Mouse (Mus musculus) embryonic facial prominence, embryonic 15.5 days (tissue): ENCODE results near the gene Samd4. TPM values are rescaled to one million over a fixed set of nuclear protein-coding genes. Genes with fewer than 3 reads are reported as not detected.

Experiments used
- ATAC-seq: fragments of 200-750 bp; cut with Nextera tagmentation; 2 replicates; pipeline ENCODE4 v1.8.0; 2017; ENCODE audit warnings: low read depth, moderate TSS enrichment; ENCODE audit not compliant: insufficient number of reproducible peaks, low FRiP score, low TSS enrichment
- H3K27ac ChIP-seq: fragments of 300-500 bp; sonication (generic); replicated peaks from 2 replicates; pipeline ENCODE4 v1.5.1; 2015; ENCODE audit warnings: mild to moderate bottlenecking, inconsistent platforms
- H3K27me3 ChIP-seq: fragments of 300-500 bp; sonication (generic); 2 replicates; pipeline ENCODE4 v1.6.1; 2015; ENCODE audit warnings: inconsistent platforms
- H3K36me3 ChIP-seq: fragments of 300-500 bp; sonication (generic); 2 replicates; pipeline ENCODE4 v1.6.1; 2015; ENCODE audit warnings: mild to moderate bottlenecking, inconsistent platforms
- H3K4me1 ChIP-seq: fragments of 300-500 bp; sonication (generic); 2 replicates; pipeline ENCODE4 v1.6.1; 2015; ENCODE audit warnings: inconsistent platforms
- H3K4me2 ChIP-seq: fragments of 300-500 bp; sonication (generic); replicated peaks from 2 replicates; pipeline ENCODE4 v1.6.1; 2015; ENCODE audit warnings: mild to moderate bottlenecking, inconsistent platforms
- H3K4me3 ChIP-seq: fragments of 300-500 bp; sonication (generic); replicated peaks from 2 replicates; pipeline ENCODE4 v1.5.1; 2015; ENCODE audit warnings: mild to moderate bottlenecking, inconsistent platforms
- H3K9ac ChIP-seq: fragments of 300-500 bp; sonication (generic); 2 replicates; pipeline ENCODE4 v1.6.1; 2015; ENCODE audit warnings: inconsistent platforms
- H3K9me3 ChIP-seq: fragments of 300-500 bp; sonication (generic); replicated peaks from 2 replicates; pipeline ENCODE4 v1.6.1; 2016; ENCODE audit warnings: inconsistent platforms
- WGBS: fragments of 180-500 bp; shearing (Covaris S2); methylation state at CpG from one replicate; pipeline ENCODE4 v1.1.7; 2015; 5-methylcytosine and 5-hydroxymethylcytosine counted together
- polyA plus RNA-seq: library from polyadenylated mRNA; unstranded; fragments of >200 nt; fragmentation: Nextera tagmentation; extraction: Ambion mirVana; gene quantifications from 2 replicates; pipeline ENCODE4 v1.2.1, GENCODE M21; 2015

The Samd4 gene
- 14.6 and 15.4 TPM in 2 replicates for polyA plus RNA-seq

- Histone ChIP-seq H3K27me3 (no peaks in the 10 kb centered on the region), H3K4me2 (peak within 1 kb of the TSS; percentile 87), H3K4me1 (peaks cover 37% of the 10 kb centered on the region), H3K9ac (peak within 1 kb of the TSS; percentile 62), H3K27ac (peak within 1 kb of the TSS; percentile 93), H3K4me3 (peak within 1 kb of the TSS; percentile 65), H3K36me3 (no peaks in the 10 kb centered on the region), H3K9me3 (no peaks in the 10 kb centered on the region)
- peak; percentile 87 for ATAC-seq
- WGBS = under 1% methylated on average over 52 of the region's 54 CpGs
Observed at GRCm38 (mm10) chr14:46882431-46883067, at the start of gene Samd4. TSS of gene Samd4 (plus strand) at chr14:46882854.

DNA sequence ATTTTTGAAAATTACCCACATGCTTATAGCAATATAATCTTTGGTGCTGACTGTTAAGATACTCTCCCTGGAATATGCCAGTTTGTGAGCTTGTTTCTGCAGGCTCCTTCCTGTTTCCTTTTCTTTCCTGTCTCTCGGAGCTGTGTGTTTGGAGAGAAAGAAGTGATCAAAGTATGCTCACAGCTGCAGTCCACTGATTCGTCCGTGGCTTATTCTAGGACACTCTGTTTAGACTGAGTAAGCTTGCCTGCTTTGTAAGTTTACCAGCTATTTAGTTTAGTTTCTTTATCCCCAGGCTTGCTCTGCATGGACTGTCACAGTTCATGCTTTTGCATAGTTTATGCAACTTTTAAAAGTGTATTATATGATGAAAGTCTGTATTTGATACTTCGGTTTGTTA lies 43.3 kb upstream of the Samd4 start:
- ATAC-seq = no peak
- Histone ChIP-seq H3K27ac (no peak overlapping the region), H3K4me2 (no peak overlapping the region)

GRCm38 (mm10) chr14:46845706-46846105 lies 36.9 kb upstream of the Samd4 start:
- Histone ChIP-seq H3K4me3 (no peak overlapping the region), H3K27me3 (no peaks in the 10 kb centered on the region), H3K4me2 (no peak overlapping the region), H3K9ac (no peak overlapping the region), H3K9me3 (no peaks in the 10 kb centered on the region), H3K27ac (no peak overlapping the region), H3K4me1 (no peaks in the 10 kb centered on the region), H3K36me3 (peaks cover 20% of the 10 kb centered on the region; the same call in 1 of the 2 replicates)
- WGBS = 93% methylated on average over 11 of the region's 11 CpGs
- no peak for ATAC-seq

More for the DNA sequence above, 43.3 kb upstream of the Samd4 start:
- no peaks in the 10 kb centered on the region; the same call in 1 of the 2 replicates for H3K4me1 ChIP-seq
- H3K9ac ChIP-seq = no peak overlapping the region
- 65% methylated on average over 4 of the region's 4 CpGs for WGBS
- no peaks in the 10 kb centered on the region for H3K9me3 ChIP-seq
- no peaks in the 10 kb centered on the region for H3K27me3 ChIP-seq
- H3K4me3 ChIP-seq = no peak overlapping the region
- H3K36me3 ChIP-seq = peaks cover 17% of the 10 kb centered on the region; the same call in 1 of the 2 replicates

DNA sequence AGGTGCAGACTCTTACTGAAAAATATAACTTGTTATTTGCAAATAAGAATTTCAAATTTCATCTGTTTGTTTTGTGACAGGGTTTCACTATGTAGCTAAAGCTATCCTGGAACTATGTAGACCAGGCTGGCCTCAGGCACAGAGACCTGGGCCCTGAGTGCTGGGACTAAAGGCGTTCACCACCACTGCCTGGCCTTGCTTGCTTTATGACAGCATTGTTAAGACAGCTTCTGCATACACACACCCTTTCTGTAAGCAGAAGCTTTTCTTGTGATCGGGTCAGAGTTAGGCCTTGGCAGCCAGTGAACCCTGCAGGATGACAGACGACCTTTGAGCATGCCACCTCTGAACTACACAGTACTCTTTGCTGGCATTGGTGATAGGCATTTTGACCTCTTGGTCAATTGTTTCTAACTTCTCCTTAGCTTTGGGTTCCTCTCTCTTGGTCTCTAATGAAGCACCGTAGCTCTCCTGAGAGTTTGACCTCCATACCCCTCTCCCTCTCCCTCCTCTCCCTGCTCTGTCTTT lies 34.5 kb upstream of the Samd4 start:
- 74% methylated on average over 4 of the region's 4 CpGs for WGBS
- no peak overlapping the region for H3K9ac ChIP-seq
- no peak for ATAC-seq

DNA sequence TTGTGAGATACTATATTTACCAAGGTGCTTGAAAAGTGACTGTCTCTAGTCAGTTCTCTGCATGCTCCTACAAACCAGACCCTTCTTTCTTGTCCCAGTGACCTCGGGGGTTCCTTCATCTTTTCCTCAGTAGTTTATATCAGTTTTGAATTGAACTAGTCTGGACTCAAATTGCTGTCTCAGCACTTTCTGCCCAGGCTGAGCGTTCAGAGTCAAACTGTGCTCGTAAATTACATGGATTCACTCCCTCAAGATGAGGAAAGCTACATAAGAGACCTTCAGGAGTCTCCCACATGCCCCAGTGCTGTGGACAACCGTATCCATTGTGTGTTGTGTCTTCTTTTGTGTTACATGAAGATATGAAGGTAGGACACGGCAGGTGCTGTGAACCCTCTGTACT lies 33.9 kb upstream of the Samd4 start:
- H3K27ac ChIP-seq = no peak overlapping the region
- no peak overlapping the region for H3K4me3 ChIP-seq
- no peak for ATAC-seq
- 0 out of 2 replicates have a peak, but pooled peaks cover 4% of the 10 kb centered on the region for H3K36me3 ChIP-seq
- H3K4me2 ChIP-seq = no peak overlapping the region
- no peaks in the 10 kb centered on the region for H3K9me3 ChIP-seq
- no peaks in the 10 kb centered on the region for H3K27me3 ChIP-seq
- WGBS = 85% methylated on average over 5 of the region's 5 CpGs
- no peak overlapping the region for H3K9ac ChIP-seq
- no peaks in the 10 kb centered on the region for H3K4me1 ChIP-seq

More for the DNA sequence above, 34.5 kb upstream of the Samd4 start:
- Histone ChIP-seq H3K4me3 (no peak overlapping the region), H3K4me1 (no peaks in the 10 kb centered on the region), H3K27me3 (no peaks in the 10 kb centered on the region), H3K27ac (no peak overlapping the region), H3K4me2 (no peak overlapping the region), H3K9me3 (no peaks in the 10 kb centered on the region), H3K36me3 (0 out of 2 replicates have a peak, but pooled peaks cover 4% of the 10 kb centered on the region)

GRCm38 (mm10) chr14:46849769-46850168 lies 32.9 kb upstream of the Samd4 start:
- Histone ChIP-seq H3K9me3 (no peaks in the 10 kb centered on the region), H3K27me3 (no peaks in the 10 kb centered on the region), H3K27ac (no peak overlapping the region), H3K4me2 (no peak overlapping the region), H3K36me3 (peaks cover 6% of the 10 kb centered on the region; the same call in 1 of the 2 replicates), H3K4me3 (no peak overlapping the region), H3K4me1 (no peaks in the 10 kb centered on the region), H3K9ac (no peak overlapping the region)
- 88% methylated on average over 1 of the region's 1 CpGs for WGBS
- no peak for ATAC-seq

- no peak for ATAC-seq
- no peak overlapping the region for H3K4me3 ChIP-seq
Observed at GRCm38 (mm10) chr14:46853677-46854076, 29.0 kb upstream of the Samd4 start.

GRCm38 (mm10) chr14:46862922-46863321 lies 19.7 kb upstream of the Samd4 start:
- Histone ChIP-seq H3K4me1 (no peaks in the 10 kb centered on the region), H3K9me3 (no peaks in the 10 kb centered on the region), H3K27me3 (no peaks in the 10 kb centered on the region), H3K4me2 (no peak overlapping the region), H3K4me3 (no peak overlapping the region), H3K36me3 (no peaks in the 10 kb centered on the region), H3K9ac (no peak overlapping the region), H3K27ac (no peak overlapping the region)
- no peak for ATAC-seq
- WGBS = 83% methylated on average over 5 of the region's 5 CpGs

More at GRCm38 (mm10) chr14:46853677-46854076, 29.0 kb upstream of the Samd4 start:
- Histone ChIP-seq H3K4me2 (no peak overlapping the region), H3K9me3 (no peaks in the 10 kb centered on the region), H3K27me3 (no peaks in the 10 kb centered on the region), H3K36me3 (peaks cover 11% of the 10 kb centered on the region), H3K4me1 (no peaks in the 10 kb centered on the region), H3K9ac (no peak overlapping the region), H3K27ac (no peak overlapping the region)
- 78% methylated on average over 11 of the region's 11 CpGs for WGBS

- ATAC-seq = no peak
- H3K27ac ChIP-seq = no peak overlapping the region
- no peaks in the 10 kb centered on the region for H3K36me3 ChIP-seq
- no peak overlapping the region for H3K9ac ChIP-seq
- WGBS = 6% methylated on average over 10 of the region's 10 CpGs
- H3K27me3 ChIP-seq = no peaks in the 10 kb centered on the region
- H3K4me2 ChIP-seq = peak overlapping the region; percentile 87
- peaks cover 33% of the 10 kb centered on the region for H3K4me1 ChIP-seq
- H3K4me3 ChIP-seq = peak overlapping the region; percentile 65; the same call in 1 of the 2 replicates
- H3K9me3 ChIP-seq = no peaks in the 10 kb centered on the region
Observed at GRCm38 (mm10) chr14:46880935-46881334, 1.7 kb upstream of the Samd4 start.

DNA sequence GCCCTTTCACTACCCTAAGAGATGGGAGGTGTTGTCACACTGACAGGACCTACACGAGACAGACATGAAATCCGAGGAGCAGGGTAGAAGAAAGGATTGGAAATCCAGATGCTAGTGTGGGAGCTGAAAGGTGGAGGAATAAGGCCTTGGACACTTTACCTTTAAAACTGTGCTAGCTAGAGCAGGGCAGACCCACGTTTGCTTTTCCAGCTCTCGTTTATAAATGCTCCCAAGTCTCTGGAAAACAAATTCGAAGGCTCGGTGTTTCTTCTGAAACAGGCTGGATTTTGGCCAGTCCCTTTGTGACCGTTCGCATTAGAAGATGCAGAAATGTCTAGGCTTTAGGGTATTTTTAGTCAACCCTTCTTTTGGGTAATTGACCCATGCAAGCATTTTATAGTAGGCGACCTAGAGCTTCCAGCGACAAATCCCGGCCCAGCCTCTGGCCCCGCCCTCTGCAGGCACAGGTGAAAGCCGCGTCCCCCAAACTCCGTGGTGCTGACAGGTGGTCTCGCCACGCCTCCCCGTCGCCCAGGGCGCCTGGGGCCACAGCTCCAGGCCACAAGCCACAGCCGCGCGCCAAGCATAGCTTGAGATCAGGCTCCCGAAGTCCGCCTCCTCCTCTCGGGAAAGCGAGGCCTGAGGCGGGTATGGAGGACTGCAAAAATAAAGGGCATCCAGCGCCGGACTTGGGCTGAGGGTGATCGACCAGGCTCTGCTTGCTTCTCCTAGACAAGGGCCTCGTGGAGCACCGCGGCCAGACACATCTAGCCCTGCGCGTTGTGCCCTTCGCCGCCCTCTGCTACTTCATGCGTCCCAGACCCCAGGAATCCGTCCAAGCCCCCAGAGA lies 848 bp upstream of the Samd4 start:
- Histone ChIP-seq H3K9me3 (no peaks in the 10 kb centered on the region), H3K27ac (peak overlapping the region; percentile 93), H3K4me3 (peak overlapping the region; percentile 65), H3K36me3 (no peaks in the 10 kb centered on the region), H3K4me1 (peaks cover 37% of the 10 kb centered on the region), H3K9ac (peak overlapping the region; percentile 62), H3K4me2 (peak overlapping the region; percentile 87), H3K27me3 (no peaks in the 10 kb centered on the region)
- 3% methylated on average over 40 of the region's 40 CpGs for WGBS
- ATAC-seq = 0 out of 2 replicates have a peak, but pooled peaks have one; percentile 0
